Mouse (Mus musculus): ENCODE data around the gene Olfr834. TPM values are rescaled to one million over a fixed set of nuclear protein-coding genes. Genes with fewer than 3 reads are reported as not detected.

The Olfr834 gene
- not detected in 2 replicates for polyA plus RNA-seq (2012; rRNA removed)

DNA sequence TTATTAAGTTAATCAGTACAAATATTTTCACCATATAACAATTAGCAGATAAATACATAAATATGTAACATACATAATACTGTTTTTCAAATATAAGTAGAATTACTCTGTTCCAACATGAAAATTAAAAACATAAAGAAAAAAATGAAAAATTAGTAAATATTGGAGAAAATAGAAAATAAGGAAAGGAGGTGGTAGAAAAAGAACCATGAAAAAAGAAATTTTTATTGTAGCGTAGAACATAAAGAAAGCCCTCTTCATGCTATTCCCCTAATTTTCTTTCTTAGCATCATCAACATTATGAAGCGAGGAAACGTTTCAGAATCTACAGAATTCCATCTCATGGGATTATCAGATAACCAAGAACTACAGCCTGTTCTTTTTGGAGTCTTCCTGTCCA, at the start of gene Olfr834:
Gene Olfr834, plus strand, starts transcription at position 301 of the 400 bp plus-strand sequence.
- DNase-seq = no peak
- no peaks in the 10 kb centered on the region for H3K4me1 ChIP-seq (ENCODE audit: control insufficient read depth, insufficient read depth, low read length)
- H3K4me3 ChIP-seq (replicated peaks; ENCODE audit: extremely low read depth, low read depth, low read length) = no peak within 1 kb of the TSS
- no peak for TF ChIP-seq POLR2A (IDR thresholded peaks at IDR 0.05; ENCODE audit: borderline replicate concordance, extremely low read depth, low read depth, low read length)
- TF ChIP-seq CTCF (IDR thresholded peaks at IDR 0.05; ENCODE audit: insufficient read depth, low read length) = no peak
- WGBS = 72% methylated on average over 3 of the region's 3 CpGs

DNA sequence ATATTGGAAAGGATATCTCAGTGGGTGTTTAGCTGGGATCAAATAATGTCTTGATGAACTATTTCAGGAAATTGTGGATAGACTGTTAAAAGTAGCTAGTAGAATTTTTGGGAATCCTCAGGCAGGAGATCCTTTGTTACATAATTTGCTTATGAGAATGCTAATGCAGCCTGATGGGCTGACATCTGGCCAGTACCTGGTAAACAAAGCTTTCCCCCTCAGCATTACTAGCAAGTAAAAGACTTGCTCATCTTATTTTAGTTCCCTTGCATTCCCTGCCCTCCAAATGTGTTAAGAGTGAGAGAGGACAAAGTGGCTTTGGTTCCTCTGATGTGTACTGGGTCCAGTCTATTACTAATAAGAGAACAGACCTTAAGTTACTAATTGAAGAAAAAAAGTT, 25.8 kb upstream of the Olfr834 start:
- DNase-seq = no peak
- no peak for TF ChIP-seq POLR2A (IDR thresholded peaks at IDR 0.05; ENCODE audit: borderline replicate concordance, extremely low read depth, low read depth, low read length)
- TF ChIP-seq CTCF (IDR thresholded peaks at IDR 0.05; ENCODE audit: insufficient read depth, low read length) = no peak
- Histone ChIP-seq H3K4me3 (replicated peaks; ENCODE audit: extremely low read depth, low read depth, low read length) (no peak overlapping the region), H3K4me1 (ENCODE audit: control insufficient read depth, insufficient read depth, low read length) (no peaks in the 10 kb centered on the region)

GRCm38 (mm10) chr9:19032435-19032834, 44.6 kb downstream of the Olfr834 start, which contains the start of gene Olfr835:
Gene Olfr835, plus strand, starts transcription at chr9:19032735.
- 51% methylated on average over 1 of the region's 1 CpGs for WGBS
- no peak for DNase-seq
- Histone ChIP-seq H3K4me3 (replicated peaks; ENCODE audit: extremely low read depth, low read depth, low read length) (no peak within 1 kb of the TSS), H3K4me1 (ENCODE audit: control insufficient read depth, insufficient read depth, low read length) (no peaks in the 10 kb centered on the region)
- TF ChIP-seq CTCF (IDR thresholded peaks at IDR 0.05; ENCODE audit: insufficient read depth, low read length) (no peak), POLR2A (IDR thresholded peaks at IDR 0.05; ENCODE audit: borderline replicate concordance, extremely low read depth, low read depth, low read length) (no peak)

Other genes with a start within 250 kb of the Olfr834 start
- gene Olfr24, start 224.0 kb upstream of the Olfr834 start, polyA plus RNA-seq (2012; rRNA removed) = not detected in 2 replicates
- not detected in 2 replicates for gene Olfr828, start 168.5 kb upstream of the Olfr834 start, polyA plus RNA-seq (2012; rRNA removed)
- gene Olfr829, start 133.1 kb upstream of the Olfr834 start, polyA plus RNA-seq (2012; rRNA removed) = not detected in 2 replicates
- gene Olfr830, start 113.3 kb upstream of the Olfr834 start, polyA plus RNA-seq (2012; rRNA removed) = not detected in 2 replicates
- gene Olfr832, start 50.9 kb upstream of the Olfr834 start, polyA plus RNA-seq (2012; rRNA removed) = not detected in 2 replicates
- gene Olfr835, start 44.7 kb downstream of the Olfr834 start, polyA plus RNA-seq (2012; rRNA removed) = not detected in 2 replicates
- not detected in 2 replicates for gene Olfr836, start 132.4 kb downstream of the Olfr834 start, polyA plus RNA-seq (2012; rRNA removed)
- not detected in 2 replicates for gene Olfr837, start 148.3 kb downstream of the Olfr834 start, polyA plus RNA-seq (2012; rRNA removed)
- gene Olfr839-ps1, start 189.3 kb downstream of the Olfr834 start, polyA plus RNA-seq (2012; rRNA removed) = not detected in 2 replicates

All from lung, adult 2 months (tissue).